Mouse (Mus musculus) frontal cortex, postnatal 25 days (tissue): Measurements from ENCODE around the gene Ubr1.

Experiments used
- DNase-seq, 2 experiments: peaks; one replicate each; pipeline ENCODE4 v3.0.0; 2022; ENCODE audit warnings: low spot score in 2 of 2

Gene Ubr1

GRCm38 (mm10) chr2:120853151-120853550 is 117.4 kb downstream of the Ubr1 start:
- DNase-seq = no peak

GRCm38 (mm10) chr2:120852626-120853025 is 117.9 kb downstream of the Ubr1 start:
- DNase-seq = no peak

GRCm38 (mm10) chr2:120850424-120851082 is 120.0 kb downstream of the Ubr1 start, which contains the start of gene Ttbk2:
Gene Ttbk2 (minus strand): TSS chr2:120850604.
- peak; percentile 98 for DNase-seq

- DNase-seq = no peak
Observed at GRCm38 (mm10) chr2:120849449-120850423, 120.8 kb downstream of the Ubr1 start, which contains the start of gene Cdan1. Gene Cdan1 (minus strand): TSS chr2:120850128.

- DNase-seq = no peak
Observed at GRCm38 (mm10) chr2:120845280-120845679, 125.2 kb downstream of the Ubr1 start.

GRCm38 (mm10) chr2:120843990-120844389 is 126.5 kb downstream of the Ubr1 start:
- DNase-seq = no peak

- no peak for DNase-seq
Observed at GRCm38 (mm10) chr2:120841211-120841610, 129.3 kb downstream of the Ubr1 start.

GRCm38 (mm10) chr2:120835167-120835566 is 135.3 kb downstream of the Ubr1 start:
- no peak for DNase-seq

- no peak for DNase-seq
Observed at GRCm38 (mm10) chr2:120826936-120827638, 143.4 kb downstream of the Ubr1 start.
